Mouse (Mus musculus) spleen, adult 2 months (tissue): Measurements from ENCODE around the gene C1qa. TPM values are rescaled to one million over a fixed set of nuclear protein-coding genes. Genes with fewer than 3 reads are reported as not detected.

Experiments
- DNase-seq, 2 experiments: peaks; one replicate each; pipeline versions ENCODE4 v3.0.0 to v3.0.0-alpha.2; 2012 to 2021; ENCODE audit warnings: low spot score in 2 of 2, low read depth in 1 of 2
- H3K27ac ChIP-seq: fragments of 200-500 bp; 2 replicates; pipeline ENCODE4 v1.5.1; 2012; ENCODE audit warnings: low read length, inconsistent platforms; ENCODE audit not compliant: insufficient read depth
- H3K27me3 ChIP-seq: fragments of 200-500 bp; 2 replicates; pipeline ENCODE4 v1.6.1; 2012; ENCODE audit warnings: mild to moderate bottlenecking, moderate library complexity, low read length, inconsistent platforms; ENCODE audit not compliant: control insufficient read depth, insufficient read depth
- H3K36me3 ChIP-seq: fragments of 200-500 bp; 2 replicates; pipeline ENCODE4 v1.6.1; 2012; ENCODE audit warnings: mild to moderate bottlenecking, low read length, inconsistent platforms; ENCODE audit not compliant: control insufficient read depth, insufficient read depth
- H3K4me1 ChIP-seq: fragments of 200-500 bp; 2 replicates; pipeline ENCODE4 v1.6.1; 2011; ENCODE audit warnings: inconsistent platforms; ENCODE audit not compliant: control insufficient read depth, insufficient read depth, insufficient read length
- H3K4me3 ChIP-seq: fragments of 200-500 bp; 2 replicates; pipeline ENCODE4 v1.5.1; 2011; ENCODE audit warnings: mild to moderate bottlenecking, inconsistent platforms; ENCODE audit not compliant: insufficient read depth, insufficient read length; ENCODE audit errors: extremely low read depth
- CTCF ChIP-seq: fragments of 200-500 bp; IDR thresholded peaks from 2 replicates; pipeline ENCODE4 v1.5.1; 2011; ENCODE audit warnings: mild to moderate bottlenecking, inconsistent platforms; ENCODE audit not compliant: insufficient read depth, insufficient read length, insufficient replicate concordance; ENCODE audit errors: extremely low read depth
- POLR2A ChIP-seq: fragments of 200-500 bp; IDR thresholded peaks from 2 replicates; pipeline ENCODE4 v1.6.1; 2011; ENCODE audit warnings: low read depth, low read length, inconsistent platforms
- WGBS: fragments of 180-500 bp; shearing (Covaris S2); methylation state at CpG from one replicate; pipeline ENCODE4 v1.1.7; 2018; 5-methylcytosine and 5-hydroxymethylcytosine counted together
- polyA plus RNA-seq: library from polyadenylated mRNA; depleted of rRNA; stranded (reverse); fragments of >200 nt; gene quantifications from 2 replicates; pipeline ENCODE4 v1.2.3, GENCODE M21; 2012

The C1qa gene
- polyA plus RNA-seq, 1 experiment: 227 TPM

- Histone ChIP-seq H3K4me1 (no peaks in the 10 kb centered on the region), H3K27ac (no peak overlapping the region), H3K36me3 (no peaks in the 10 kb centered on the region), H3K4me3 (no peak overlapping the region), H3K27me3 (no peaks in the 10 kb centered on the region)
- WGBS: 41% methylated on average over 18 of the region's 18 CpGs
- DNase-seq: no peak
- TF ChIP-seq CTCF (no peak), POLR2A (no peak)
Measured at GRCm38 (mm10) chr4:136934746-136935613, 36.4 kb upstream of the C1qa start.

- WGBS: 71% methylated on average over 8 of the region's 8 CpGs
- TF ChIP-seq CTCF: no peak
- no peak for TF ChIP-seq POLR2A
- DNase-seq: no peak
- Histone ChIP-seq H3K27ac (no peak overlapping the region), H3K4me1 (no peaks in the 10 kb centered on the region), H3K27me3 (no peaks in the 10 kb centered on the region), H3K36me3 (no peaks in the 10 kb centered on the region), H3K4me3 (no peak overlapping the region)
Measured at GRCm38 (mm10) chr4:136930474-136930873, 31.9 kb upstream of the C1qa start.

GRCm38 (mm10) chr4:136928928-136929327 lies 30.3 kb upstream of the C1qa start:
- H3K4me3 ChIP-seq: no peak overlapping the region
- no peak overlapping the region for H3K27ac ChIP-seq
- WGBS: 14% methylated on average over 5 of the region's 5 CpGs
- TF ChIP-seq POLR2A (no peak), CTCF (no peak)
- H3K27me3 ChIP-seq: no peaks in the 10 kb centered on the region
- no peak for DNase-seq
- H3K36me3 ChIP-seq: no peaks in the 10 kb centered on the region
- no peaks in the 10 kb centered on the region for H3K4me1 ChIP-seq

- Histone ChIP-seq H3K27me3 (no peaks in the 10 kb centered on the region), H3K36me3 (no peaks in the 10 kb centered on the region), H3K27ac (no peak overlapping the region), H3K4me1 (no peaks in the 10 kb centered on the region), H3K4me3 (no peak overlapping the region)
- DNase-seq: no peak
- TF ChIP-seq POLR2A (no peak), CTCF (no peak)
- 36% methylated on average over 15 of the region's 15 CpGs for WGBS
Measured at GRCm38 (mm10) chr4:136925804-136926203, 27.2 kb upstream of the C1qa start.

- no peaks in the 10 kb centered on the region for H3K36me3 ChIP-seq
- WGBS: 7% methylated on average over 6 of the region's 6 CpGs
- no peak overlapping the region for H3K27ac ChIP-seq
- TF ChIP-seq POLR2A: no peak
- no peak for TF ChIP-seq CTCF
- no peaks in the 10 kb centered on the region for H3K4me1 ChIP-seq
- DNase-seq: no peak
- no peak overlapping the region for H3K4me3 ChIP-seq
- H3K27me3 ChIP-seq: no peaks in the 10 kb centered on the region
Measured at GRCm38 (mm10) chr4:136924529-136924928, 25.9 kb upstream of the C1qa start.

- no peak overlapping the region for H3K27ac ChIP-seq
- H3K36me3 ChIP-seq: no peaks in the 10 kb centered on the region
- H3K27me3 ChIP-seq: no peaks in the 10 kb centered on the region
- no peak for DNase-seq
- no peak overlapping the region for H3K4me3 ChIP-seq
- WGBS: 76% methylated on average over 3 of the region's 3 CpGs
- no peak for TF ChIP-seq CTCF
- TF ChIP-seq POLR2A: no peak
- no peaks in the 10 kb centered on the region for H3K4me1 ChIP-seq
Measured at GRCm38 (mm10) chr4:136919526-136919925, 20.9 kb upstream of the C1qa start.

GRCm38 (mm10) chr4:136918834-136919233 lies 20.2 kb upstream of the C1qa start:
- TF ChIP-seq POLR2A (no peak), CTCF (no peak)
- Histone ChIP-seq H3K4me3 (no peak overlapping the region), H3K27me3 (no peaks in the 10 kb centered on the region), H3K4me1 (no peaks in the 10 kb centered on the region), H3K27ac (no peak overlapping the region), H3K36me3 (no peaks in the 10 kb centered on the region)
- DNase-seq: no peak
- 82% methylated on average over 8 of the region's 8 CpGs for WGBS
